Mouse (Mus musculus) embryonic fibroblast, embryonic 13.5 days (primary cell): ENCODE data around the gene Glyctk.

Experiments
- CTCF ChIP-seq: IDR thresholded peaks from 2 replicates; pipeline ENCODE4 v1.5.1; 2011; ENCODE audit warnings: mild to moderate bottlenecking, control low read depth, low read length, moderate library complexity, borderline replicate concordance; ENCODE audit not compliant: insufficient read depth
- POLR2A ChIP-seq: IDR thresholded peaks from 2 replicates; pipeline ENCODE4 v1.6.1; 2011; ENCODE audit warnings: low read depth, mild to moderate bottlenecking, control low read depth, low read length, moderate library complexity

- TF ChIP-seq POLR2A (no peak), CTCF (no peak)
Measured at GRCm38 (mm10) chr9:106167241-106167640, 9.3 kb upstream of the Glyctk start.
